Mouse (Mus musculus): Measurements from ENCODE around the gene Adgrd1.

- no peak for TF ChIP-seq CTCF (IDR thresholded peaks at IDR 0.05; ENCODE audit: low read depth)
- TF ChIP-seq EP300 (IDR thresholded peaks at IDR 0.05; ENCODE audit: low read depth) = no peak
These were observed 84.9 kb downstream of the Adgrd1 start for GRCm38 (mm10) chr5:129181450-129181849.
